Mouse (Mus musculus): ENCODE results near the gene Zfp207. TPM values are rescaled to one million over a fixed set of nuclear protein-coding genes. Genes with fewer than 3 reads are reported as not detected.

Gene Zfp207
- polyA plus RNA-seq (2014; fragmentation: Nextera tagmentation; extraction: Ambion mirVana) = 302 and 305 TPM in 2 replicates

GRCm38 (mm10) chr11:80383019-80383625, at the start of gene Zfp207:
Zfp207 (plus strand) TSS chr11:80383279.
- ATAC-seq = peak; percentile 96
- under 1% methylated on average over 33 of the region's 33 CpGs for WGBS

DNA sequence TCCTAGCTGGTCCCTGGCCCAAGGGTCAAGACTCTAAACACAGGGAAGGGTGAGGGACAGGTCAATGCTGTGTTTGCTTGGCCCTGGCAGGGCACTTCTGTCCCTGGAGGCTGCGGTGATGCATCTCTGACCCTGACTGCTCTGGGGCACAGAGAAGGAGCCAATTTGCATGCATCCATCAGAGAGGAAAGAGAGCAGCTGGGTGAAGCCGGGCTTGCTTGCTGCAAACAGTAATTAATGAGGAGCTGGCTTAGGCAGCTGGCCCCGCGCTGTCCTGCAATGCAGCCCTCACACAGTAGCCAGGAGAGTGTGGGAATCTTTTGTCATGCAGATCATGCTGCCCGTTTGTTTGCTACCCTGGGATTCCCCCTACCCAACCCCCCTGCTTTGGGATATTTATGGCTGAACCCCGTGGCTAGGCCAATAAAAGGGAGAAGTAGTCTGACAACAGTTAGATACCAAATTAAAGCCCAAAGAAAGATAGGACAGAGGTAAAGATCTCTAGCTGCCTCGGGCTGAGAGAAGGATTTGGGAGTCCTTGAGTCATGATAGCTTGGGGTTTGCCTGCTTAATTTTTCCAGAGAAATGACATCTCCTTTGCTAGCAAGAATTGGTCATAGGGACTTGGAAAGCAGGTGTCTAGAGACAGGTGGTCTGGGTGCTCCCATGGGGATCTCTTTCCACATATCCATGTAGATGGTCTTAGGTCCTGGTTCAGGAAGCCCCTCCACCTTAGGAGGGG, 47.3 kb upstream of the Zfp207 start:
- WGBS = 1% methylated on average over 7 of the region's 7 CpGs
- DNase-seq (ENCODE audit: low spot score) (peak; percentile 93), ATAC-seq (peak; percentile 94)
- peaks cover 36% of the 10 kb centered on the region for H3K36me3 ChIP-seq (ENCODE audit: control insufficient read depth, insufficient read depth, low read length)
- peaks cover 19% of the 10 kb centered on the region for H3K4me1 ChIP-seq (ENCODE audit: control insufficient read depth, insufficient read depth, low read length)
- H3K27ac ChIP-seq (ENCODE audit: low read depth, low read length) = peak overlapping the region; percentile 75
- H3K4me3 ChIP-seq (ENCODE audit: low read depth, low read length) = no peak overlapping the region
- no peaks in the 10 kb centered on the region for H3K27me3 ChIP-seq (replicated peaks; ENCODE audit: control insufficient read depth, insufficient read depth, low read length)
- H3K9me3 ChIP-seq (replicated peaks; ENCODE audit: control insufficient read depth, low read length) = no peaks in the 10 kb centered on the region
- H3K9ac ChIP-seq (ENCODE audit: low read length) = no peak overlapping the region; the same call in 1 of the 2 replicates
- no peak overlapping the region for H3K4me2 ChIP-seq (ENCODE audit: low read length)

More at GRCm38 (mm10) chr11:80383019-80383625, at the start of gene Zfp207:
- DNase-seq (ENCODE audit: low spot score) = peak; percentile 99
- Histone ChIP-seq H3K9ac (ENCODE audit: low read length) (peak within 1 kb of the TSS; percentile 97), H3K4me1 (ENCODE audit: control insufficient read depth, insufficient read depth, low read length) (peaks cover 24% of the 10 kb centered on the region), H3K4me3 (ENCODE audit: low read depth, low read length) (peak within 1 kb of the TSS; percentile 77), H3K27me3 (replicated peaks; ENCODE audit: control insufficient read depth, insufficient read depth, low read length) (no peaks in the 10 kb centered on the region), H3K4me2 (ENCODE audit: low read length) (peak within 1 kb of the TSS; percentile 88), H3K36me3 (ENCODE audit: control insufficient read depth, insufficient read depth, low read length) (peaks cover 19% of the 10 kb centered on the region), H3K9me3 (replicated peaks; ENCODE audit: control insufficient read depth, low read length) (no peaks in the 10 kb centered on the region), H3K27ac (ENCODE audit: low read depth, low read length) (peak within 1 kb of the TSS; percentile 81)

DNA sequence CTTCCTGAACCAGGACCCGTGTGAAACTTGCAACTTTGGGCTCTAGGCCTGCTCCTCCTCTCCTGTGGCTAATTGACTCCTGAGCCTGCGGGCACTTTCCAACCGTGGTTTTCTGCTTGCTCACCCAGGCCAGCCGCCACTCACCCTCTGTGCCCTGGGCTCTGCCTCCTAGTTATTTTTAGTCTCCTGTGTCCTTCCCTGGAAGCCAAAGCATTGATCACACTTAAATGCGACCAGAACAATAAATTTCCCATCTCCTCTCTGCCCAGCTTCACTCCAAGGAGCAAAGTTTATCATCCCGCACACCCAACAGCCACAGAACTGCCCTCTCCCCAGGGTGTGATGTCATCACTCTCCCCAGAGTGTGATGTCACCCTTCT, 46.7 kb upstream of the Zfp207 start:
- WGBS = 7% methylated on average over 6 of the region's 6 CpGs
- ATAC-seq (no peak), DNase-seq (ENCODE audit: low spot score) (no peak)
- Histone ChIP-seq H3K4me3 (ENCODE audit: low read depth, low read length) (no peak overlapping the region), H3K9me3 (replicated peaks; ENCODE audit: control insufficient read depth, low read length) (no peaks in the 10 kb centered on the region), H3K4me1 (ENCODE audit: control insufficient read depth, insufficient read depth, low read length) (peaks cover 19% of the 10 kb centered on the region), H3K27me3 (replicated peaks; ENCODE audit: control insufficient read depth, insufficient read depth, low read length) (no peaks in the 10 kb centered on the region), H3K9ac (ENCODE audit: low read length) (peak overlapping the region; percentile 21; the same call in 1 of the 2 replicates), H3K36me3 (ENCODE audit: control insufficient read depth, insufficient read depth, low read length) (peaks cover 33% of the 10 kb centered on the region), H3K4me2 (ENCODE audit: low read length) (no peak overlapping the region), H3K27ac (ENCODE audit: low read depth, low read length) (peak overlapping the region; percentile 75)

GRCm38 (mm10) chr11:80342482-80342881, 40.6 kb upstream of the Zfp207 start:
- Histone ChIP-seq H3K4me2 (ENCODE audit: low read length) (no peak overlapping the region), H3K4me3 (ENCODE audit: low read depth, low read length) (no peak overlapping the region), H3K27me3 (replicated peaks; ENCODE audit: control insufficient read depth, insufficient read depth, low read length) (no peaks in the 10 kb centered on the region), H3K9me3 (replicated peaks; ENCODE audit: control insufficient read depth, low read length) (no peaks in the 10 kb centered on the region), H3K9ac (ENCODE audit: low read length) (no peak overlapping the region), H3K36me3 (ENCODE audit: control insufficient read depth, insufficient read depth, low read length) (peaks cover 4% of the 10 kb centered on the region), H3K4me1 (ENCODE audit: control insufficient read depth, insufficient read depth, low read length) (peaks cover 4% of the 10 kb centered on the region; the same call in 1 of the 2 replicates), H3K27ac (ENCODE audit: low read depth, low read length) (no peak overlapping the region)
- 8% methylated on average over 2 of the region's 2 CpGs for WGBS
- DNase-seq (ENCODE audit: low spot score) (peak; percentile 55), ATAC-seq (no peak)

- no peaks in the 10 kb centered on the region for H3K4me1 ChIP-seq (ENCODE audit: control insufficient read depth, insufficient read depth, low read length)
- H3K4me3 ChIP-seq (ENCODE audit: low read depth, low read length) = no peak overlapping the region
- no peaks in the 10 kb centered on the region for H3K27me3 ChIP-seq (replicated peaks; ENCODE audit: control insufficient read depth, insufficient read depth, low read length)
- no peak overlapping the region for H3K4me2 ChIP-seq (ENCODE audit: low read length)
- H3K27ac ChIP-seq (ENCODE audit: low read depth, low read length) = no peak overlapping the region
- ATAC-seq = peak; percentile 37; the same call in 1 of the 2 replicates
- 73% methylated on average over 5 of the region's 5 CpGs for WGBS
- peak; percentile 93 for DNase-seq (ENCODE audit: low spot score)
- H3K9ac ChIP-seq (ENCODE audit: low read length) = no peak overlapping the region
- H3K36me3 ChIP-seq (ENCODE audit: control insufficient read depth, insufficient read depth, low read length) = peaks cover 12% of the 10 kb centered on the region; the same call in 1 of the 2 replicates
- H3K9me3 ChIP-seq (replicated peaks; ENCODE audit: control insufficient read depth, low read length) = no peaks in the 10 kb centered on the region
These were observed 31.1 kb upstream of the Zfp207 start for GRCm38 (mm10) chr11:80351832-80352430.

DNA sequence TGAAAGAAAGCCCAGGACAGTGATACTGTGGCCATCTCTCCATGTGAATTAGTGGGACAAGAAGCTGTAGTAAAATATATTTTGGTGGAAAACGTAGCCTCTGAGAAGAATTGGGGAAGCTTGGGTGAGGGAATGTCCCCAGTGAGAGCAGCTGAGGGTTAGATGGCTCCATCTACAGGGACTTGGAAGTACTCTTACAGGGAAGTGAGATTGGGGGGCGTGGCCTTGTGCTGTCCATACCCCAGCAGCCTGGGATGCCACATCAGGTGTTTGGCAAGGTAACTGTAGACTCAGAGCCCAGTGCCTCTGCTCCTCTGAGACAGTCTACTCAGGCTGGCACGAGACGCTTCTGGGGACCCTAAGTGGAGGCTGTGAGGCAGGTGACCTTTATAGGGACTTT, 28.2 kb upstream of the Zfp207 start:
- H3K9ac ChIP-seq (ENCODE audit: low read length) = no peak overlapping the region
- H3K36me3 ChIP-seq (ENCODE audit: control insufficient read depth, insufficient read depth, low read length) = peaks cover 12% of the 10 kb centered on the region; the same call in 1 of the 2 replicates
- no peak for ATAC-seq
- 52% methylated on average over 4 of the region's 4 CpGs for WGBS
- H3K4me1 ChIP-seq (ENCODE audit: control insufficient read depth, insufficient read depth, low read length) = no peaks in the 10 kb centered on the region
- no peak overlapping the region for H3K27ac ChIP-seq (ENCODE audit: low read depth, low read length)
- peak; percentile 27 for DNase-seq (ENCODE audit: low spot score)
- no peak overlapping the region for H3K4me2 ChIP-seq (ENCODE audit: low read length)
- H3K27me3 ChIP-seq (replicated peaks; ENCODE audit: control insufficient read depth, insufficient read depth, low read length) = no peaks in the 10 kb centered on the region
- H3K9me3 ChIP-seq (replicated peaks; ENCODE audit: control insufficient read depth, low read length) = no peaks in the 10 kb centered on the region
- H3K4me3 ChIP-seq (ENCODE audit: low read depth, low read length) = no peak overlapping the region

GRCm38 (mm10) chr11:80368949-80369348, 14.1 kb upstream of the Zfp207 start:
- ATAC-seq = no peak
- no peak overlapping the region for H3K27ac ChIP-seq (ENCODE audit: low read depth, low read length)
- H3K4me3 ChIP-seq (ENCODE audit: low read depth, low read length) = no peak overlapping the region
- no peak overlapping the region for H3K9ac ChIP-seq (ENCODE audit: low read length)
- no peaks in the 10 kb centered on the region for H3K4me1 ChIP-seq (ENCODE audit: control insufficient read depth, insufficient read depth, low read length)
- H3K9me3 ChIP-seq (replicated peaks; ENCODE audit: control insufficient read depth, low read length) = no peaks in the 10 kb centered on the region
- peaks cover 52% of the 10 kb centered on the region for H3K36me3 ChIP-seq (ENCODE audit: control insufficient read depth, insufficient read depth, low read length)
- no peak overlapping the region for H3K4me2 ChIP-seq (ENCODE audit: low read length)
- no peak for DNase-seq (ENCODE audit: low spot score)
- H3K27me3 ChIP-seq (replicated peaks; ENCODE audit: control insufficient read depth, insufficient read depth, low read length) = no peaks in the 10 kb centered on the region
- WGBS = 91% methylated on average over 1 of the region's 1 CpGs

DNA sequence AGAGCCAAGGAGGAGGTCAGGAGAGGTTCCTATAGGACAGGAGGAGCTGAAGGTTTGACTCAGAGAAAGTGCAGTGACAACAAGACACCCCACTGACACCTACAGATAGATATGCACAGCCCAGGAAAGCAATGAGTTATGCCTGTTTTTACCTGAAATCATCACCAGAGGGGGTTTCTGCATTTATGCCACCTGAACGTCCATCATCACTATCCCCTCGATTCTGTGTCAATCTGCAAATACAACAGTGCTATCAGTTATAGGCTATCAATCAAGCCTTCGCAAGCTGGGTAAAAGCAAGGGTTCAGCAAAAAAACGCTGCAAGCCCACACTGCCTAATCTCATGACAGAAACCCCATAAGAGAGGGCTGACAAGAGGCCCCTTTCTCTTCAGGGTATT, 6.4 kb upstream of the Zfp207 start:
- Histone ChIP-seq H3K27ac (ENCODE audit: low read depth, low read length) (no peak overlapping the region), H3K36me3 (ENCODE audit: control insufficient read depth, insufficient read depth, low read length) (peaks cover 16% of the 10 kb centered on the region), H3K4me1 (ENCODE audit: control insufficient read depth, insufficient read depth, low read length) (peaks cover 5% of the 10 kb centered on the region; the same call in 1 of the 2 replicates), H3K27me3 (replicated peaks; ENCODE audit: control insufficient read depth, insufficient read depth, low read length) (no peaks in the 10 kb centered on the region), H3K9ac (ENCODE audit: low read length) (no peak overlapping the region), H3K4me2 (ENCODE audit: low read length) (peak overlapping the region; percentile 63; the same call in 1 of the 2 replicates), H3K4me3 (ENCODE audit: low read depth, low read length) (no peak overlapping the region), H3K9me3 (replicated peaks; ENCODE audit: control insufficient read depth, low read length) (no peaks in the 10 kb centered on the region)
- DNase-seq (ENCODE audit: low spot score) (no peak), ATAC-seq (no peak)
- WGBS = 69% methylated on average over 4 of the region's 4 CpGs
